Mouse (Mus musculus): ENCODE results near the gene Cnr2.
A peak's percentile ranks its signal among the peaks of the same experiment; 100 is the strongest.

GRCm38 (mm10) chr4:135963457-135964193 lies 68.4 kb downstream of the Cnr2 start, which contains the start of gene Gale:
- TF ChIP-seq CTCF (IDR thresholded peaks at IDR 0.05; ENCODE audit: low read depth, low read length) (no peak), POLR2A (IDR thresholded peaks at IDR 0.05; ENCODE audit: extremely low read depth, insufficient read depth, low read length) (peak; percentile 90)

Measured in liver, adult 2 months (tissue).